In the genomic region with DNA sequence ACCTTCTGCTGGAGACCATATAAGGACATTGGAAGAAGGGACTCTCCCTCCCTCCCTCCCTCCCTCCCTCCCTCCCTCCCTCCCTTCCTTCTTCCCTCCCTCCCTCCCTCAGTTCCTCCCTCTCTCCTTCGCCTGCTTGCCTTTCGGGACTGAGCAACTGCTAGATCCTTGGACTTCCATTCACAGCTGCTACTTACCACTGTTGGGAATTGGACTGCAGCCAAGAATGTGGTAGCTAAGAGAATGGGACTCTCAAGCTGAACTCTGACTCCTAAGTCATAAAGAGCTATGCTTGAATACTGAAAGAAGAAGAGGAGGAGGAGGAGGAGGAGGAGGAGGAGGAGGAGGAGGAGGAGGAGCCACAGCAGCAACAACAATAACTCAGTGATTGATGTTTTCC, we compare ENCODE assay signal across 8 mouse cellular contexts.
DNase-seq lines count a peak whose midpoint lies in the region; ATAC-seq lines count a peak whose summit lies in the region.
"Not testable (repeated sequence)": the region's sequence is repeated elsewhere in the genome, so short reads cannot be mapped to it uniquely, and the experiment has no call there.

No protein-coding gene starts in this region.

- not testable (repeated sequence) for H3K4me1 ChIP-seq in forebrain, embryonic 15.5 days; limb, embryonic 12.5 days (replicated peaks); stomach, embryonic 14.5 days (ENCODE audit: control insufficient read depth, insufficient read depth, low read length)

- not testable (repeated sequence) for H3K4me2 ChIP-seq in forebrain, embryonic 15.5 days (replicated peaks); limb, embryonic 12.5 days; stomach, embryonic 14.5 days (replicated peaks; ENCODE audit: low read depth, low read length)

- 0 out of 2 replicates have a peak, but pooled peaks have one; percentile 60 for ATAC-seq in forebrain, embryonic 15.5 days (replicated peaks)
- ATAC-seq in limb, embryonic 12.5 days (ENCODE audit: insufficient number of reproducible peaks, insufficient read depth, low FRiP score, low TSS enrichment, low read depth), result peak; percentile 58; the same call in 1 of the 2 replicates
- peak; percentile 84; the same call in 1 of the 2 replicates for ATAC-seq in stomach, embryonic 14.5 days (ENCODE audit: insufficient number of reproducible peaks, insufficient read depth, low FRiP score, low read depth)

- not testable (repeated sequence) for H3K4me3 ChIP-seq in forebrain, embryonic 15.5 days; limb, embryonic 12.5 days (replicated peaks); stomach, embryonic 14.5 days (ENCODE audit: low read depth, low read length)

- DNase-seq in 416B (ENCODE audit: low read depth), result peak; percentile 66
- peak; percentile 10 to 18 for DNase-seq in cerebellum, postnatal 10 days
- peak; percentile 51 for DNase-seq in heart, postnatal 4 days
- peak; percentile 60 to 80 for DNase-seq in kidney, adult 8-10 months
- DNase-seq in mesoderm, embryonic 11.5 days (ENCODE audit: low read depth, low spot score), result peak; percentile 76

- not testable (repeated sequence) for H3K27ac ChIP-seq in forebrain, embryonic 15.5 days (replicated peaks); limb, embryonic 12.5 days; stomach, embryonic 14.5 days (ENCODE audit: low read length)

- H3K27me3 ChIP-seq in forebrain, embryonic 15.5 days; limb, embryonic 12.5 days; stomach, embryonic 14.5 days (ENCODE audit: control insufficient read depth, insufficient read depth, low read length): not testable (repeated sequence)

- WGBS in forebrain, embryonic 15.5 days, result no CpG with 5 or more reads among the region's 2 CpGs
- no CpG with 5 or more reads among the region's 2 CpGs for WGBS in limb, embryonic 12.5 days
- no CpG with 5 or more reads among the region's 2 CpGs for WGBS in stomach, embryonic 14.5 days

- H3K9me3 ChIP-seq in forebrain, embryonic 15.5 days; limb, embryonic 12.5 days; stomach, embryonic 14.5 days (ENCODE audit: control insufficient read depth, low read depth, low read length): not testable (repeated sequence)

- not testable (repeated sequence) for H3K36me3 ChIP-seq in forebrain, embryonic 15.5 days; limb, embryonic 12.5 days; stomach, embryonic 14.5 days (ENCODE audit: control insufficient read depth, insufficient read depth, low read length)

- not testable (repeated sequence) for H3K9ac ChIP-seq in forebrain, embryonic 15.5 days (replicated peaks); limb, embryonic 12.5 days (replicated peaks); stomach, embryonic 14.5 days (replicated peaks; ENCODE audit: low read depth, low read length)

Comparison
In these comparisons a context has a peak if more than half of its experiments do, and no peak if none do; other contexts are left out.
1. DNase-seq: peak in every context shown above with its lines; median percentile 76 in mesoderm, embryonic 11.5 days; 70 in kidney, adult 8-10 months; 66 in 416B; 51 in heart, postnatal 4 days; 14 in cerebellum, postnatal 10 days.